Mouse (Mus musculus) stomach, embryonic 15.5 days (tissue): ENCODE measurements at regions not wholly inside any gene's neighbourhood (a gene's known extent, or its start where the extent isn't known, plus 50 kb on each side); places are given as distances from the start of the nearest gene placed in this dataset.
A peak's percentile ranks its signal among the peaks of the same experiment; 100 is the strongest.

Experiments
- ATAC-seq: fragments of 200-750 bp; cut with Nextera tagmentation; 2 replicates; pipeline ENCODE4 v1.8.0; 2017; ENCODE audit warnings: low read depth, moderate number of reproducible peaks, moderate TSS enrichment; ENCODE audit not compliant: insufficient read depth, low FRiP score
- H3K27ac ChIP-seq: fragments of 300-500 bp; sonication (generic); 2 replicates; pipeline ENCODE4 v1.5.1; 2015; ENCODE audit warnings: mild to moderate bottlenecking, inconsistent platforms
- H3K27me3 ChIP-seq: fragments of 300-500 bp; sonication (generic); replicated peaks from 2 replicates; pipeline ENCODE4 v1.6.1; 2015; ENCODE audit warnings: inconsistent platforms
- H3K36me3 ChIP-seq: fragments of 300-500 bp; sonication (generic); 2 replicates; pipeline ENCODE4 v1.6.1; 2015; ENCODE audit warnings: inconsistent platforms
- H3K4me1 ChIP-seq: fragments of 300-500 bp; sonication (generic); 2 replicates; pipeline ENCODE4 v1.6.1; 2015; ENCODE audit warnings: inconsistent platforms
- H3K4me2 ChIP-seq: fragments of 300-500 bp; sonication (generic); 2 replicates; pipeline ENCODE4 v1.6.1; 2015; ENCODE audit warnings: mild to moderate bottlenecking, inconsistent platforms
- H3K4me3 ChIP-seq: fragments of 300-500 bp; sonication (generic); replicated peaks from 2 replicates; pipeline ENCODE4 v1.5.1; 2015; ENCODE audit warnings: inconsistent platforms
- H3K9ac ChIP-seq: fragments of 300-500 bp; sonication (generic); 2 replicates; pipeline ENCODE4 v1.6.1; 2015; ENCODE audit warnings: inconsistent platforms
- H3K9me3 ChIP-seq: fragments of 300-500 bp; sonication (generic); 2 replicates; pipeline ENCODE4 v1.6.1; 2016; ENCODE audit warnings: inconsistent platforms
- WGBS: fragments of 180-500 bp; shearing (Covaris S2); methylation state at CpG from one replicate; pipeline ENCODE4 v1.1.7; 2015; 5-methylcytosine and 5-hydroxymethylcytosine counted together

- 90% methylated on average over 4 of the region's 4 CpGs for WGBS
- Histone ChIP-seq H3K36me3 (no peaks in the 10 kb centered on the region), H3K27me3 (no peaks in the 10 kb centered on the region), H3K9ac (no peak overlapping the region), H3K27ac (no peak overlapping the region), H3K9me3 (no peaks in the 10 kb centered on the region), H3K4me3 (no peak overlapping the region), H3K4me1 (peaks cover 11% of the 10 kb centered on the region), H3K4me2 (no peak overlapping the region)
- ATAC-seq, result no peak
Observed at GRCm38 (mm10) chr7:71475383-71475782, 124.1 kb upstream of the Gm10295 start.

GRCm38 (mm10) chr7:71472384-71473141, 121.3 kb upstream of the Gm10295 start:
- Histone ChIP-seq H3K36me3 (no peaks in the 10 kb centered on the region), H3K27me3 (no peaks in the 10 kb centered on the region), H3K4me2 (peak overlapping the region; percentile 30), H3K4me1 (peaks cover 17% of the 10 kb centered on the region), H3K9ac (no peak overlapping the region), H3K27ac (peak overlapping the region; percentile 80), H3K4me3 (no peak overlapping the region), H3K9me3 (no peaks in the 10 kb centered on the region)
- 39% methylated on average over 12 of the region's 12 CpGs for WGBS
- ATAC-seq, result no peak

GRCm38 (mm10) chr7:71471658-71472383, 120.5 kb upstream of the Gm10295 start:
- 7% methylated on average over 18 of the region's 18 CpGs for WGBS
- no peak overlapping the region for H3K4me3 ChIP-seq
- H3K9ac ChIP-seq, result no peak overlapping the region

GRCm38 (mm10) chr7:71471319-71471657, 120.0 kb upstream of the Gm10295 start:
- Histone ChIP-seq H3K27ac (peak overlapping the region; percentile 80), H3K9me3 (no peaks in the 10 kb centered on the region), H3K4me1 (peaks cover 17% of the 10 kb centered on the region), H3K9ac (no peak overlapping the region), H3K27me3 (no peaks in the 10 kb centered on the region), H3K4me3 (no peak overlapping the region), H3K4me2 (peak overlapping the region; percentile 30), H3K36me3 (no peaks in the 10 kb centered on the region)
- WGBS, result 15% methylated on average over 3 of the region's 3 CpGs
- ATAC-seq, result 0 out of 2 replicates have a peak, but pooled peaks have one; percentile 35

More at GRCm38 (mm10) chr7:71471658-71472383, 120.5 kb upstream of the Gm10295 start:
- Histone ChIP-seq H3K27ac (peak overlapping the region; percentile 80), H3K36me3 (no peaks in the 10 kb centered on the region), H3K9me3 (no peaks in the 10 kb centered on the region), H3K4me1 (peaks cover 17% of the 10 kb centered on the region), H3K4me2 (peak overlapping the region; percentile 30), H3K27me3 (no peaks in the 10 kb centered on the region)
- ATAC-seq, result peak; percentile 60; the same call in 1 of the 2 replicates

GRCm38 (mm10) chr7:71470418-71470817, 119.1 kb upstream of the Gm10295 start:
- no peak for ATAC-seq
- Histone ChIP-seq H3K4me1 (peaks cover 17% of the 10 kb centered on the region), H3K27me3 (no peaks in the 10 kb centered on the region), H3K4me2 (no peak overlapping the region), H3K9ac (no peak overlapping the region), H3K36me3 (no peaks in the 10 kb centered on the region), H3K9me3 (no peaks in the 10 kb centered on the region), H3K4me3 (no peak overlapping the region), H3K27ac (peak overlapping the region; percentile 16; the same call in 1 of the 2 replicates)
- WGBS, result 23% methylated on average over 2 of the region's 2 CpGs

GRCm38 (mm10) chr7:71469951-71470350, 118.7 kb upstream of the Gm10295 start:
- H3K4me3 ChIP-seq, result no peak overlapping the region
- no peaks in the 10 kb centered on the region for H3K27me3 ChIP-seq
- H3K27ac ChIP-seq, result no peak overlapping the region
- no peak overlapping the region for H3K4me2 ChIP-seq
- H3K9ac ChIP-seq, result no peak overlapping the region
- no peaks in the 10 kb centered on the region for H3K9me3 ChIP-seq
- peaks cover 17% of the 10 kb centered on the region for H3K4me1 ChIP-seq
- no peak for ATAC-seq
- H3K36me3 ChIP-seq, result no peaks in the 10 kb centered on the region
- 76% methylated on average over 4 of the region's 4 CpGs for whole genome bisulfite sequencing

- no peaks in the 10 kb centered on the region for H3K27me3 ChIP-seq
- ATAC-seq, result no peak
- H3K4me1 ChIP-seq, result peaks cover 17% of the 10 kb centered on the region
- no peaks in the 10 kb centered on the region for H3K9me3 ChIP-seq
- 59% methylated on average over 9 of the region's 9 CpGs for WGBS
- no peak overlapping the region for H3K4me3 ChIP-seq
- H3K36me3 ChIP-seq, result no peaks in the 10 kb centered on the region
- H3K9ac ChIP-seq, result no peak overlapping the region
- no peak overlapping the region for H3K4me2 ChIP-seq
- H3K27ac ChIP-seq, result no peak overlapping the region
Observed at GRCm38 (mm10) chr7:71467436-71468127, 116.3 kb upstream of the Gm10295 start.

- H3K4me3 ChIP-seq, result no peak overlapping the region
- no peaks in the 10 kb centered on the region for H3K9me3 ChIP-seq
- H3K4me2 ChIP-seq, result no peak overlapping the region
- H3K9ac ChIP-seq, result no peak overlapping the region
- ATAC-seq, result no peak
- H3K27me3 ChIP-seq, result no peaks in the 10 kb centered on the region
- H3K27ac ChIP-seq, result no peak overlapping the region
- no peaks in the 10 kb centered on the region for H3K36me3 ChIP-seq
- no peaks in the 10 kb centered on the region for H3K4me1 ChIP-seq
Observed at GRCm38 (mm10) chr7:71464127-71464526, 112.8 kb upstream of the Gm10295 start.

GRCm38 (mm10) chr7:71463565-71463964, 112.3 kb upstream of the Gm10295 start:
- Histone ChIP-seq H3K27ac (no peak overlapping the region), H3K27me3 (no peaks in the 10 kb centered on the region), H3K9me3 (no peaks in the 10 kb centered on the region), H3K4me2 (no peak overlapping the region), H3K4me3 (no peak overlapping the region), H3K4me1 (no peaks in the 10 kb centered on the region), H3K9ac (no peak overlapping the region), H3K36me3 (no peaks in the 10 kb centered on the region)
- 80% methylated on average over 2 of the region's 2 CpGs for whole genome bisulfite sequencing
- no peak for ATAC-seq

GRCm38 (mm10) chr7:71459805-71460204, 108.5 kb upstream of the Gm10295 start:
- Histone ChIP-seq H3K36me3 (no peaks in the 10 kb centered on the region), H3K27me3 (no peaks in the 10 kb centered on the region), H3K4me1 (no peaks in the 10 kb centered on the region), H3K4me2 (no peak overlapping the region), H3K9ac (no peak overlapping the region), H3K27ac (no peak overlapping the region), H3K9me3 (no peaks in the 10 kb centered on the region), H3K4me3 (no peak overlapping the region)
- no peak for ATAC-seq

GRCm38 (mm10) chr7:71458104-71458754, 106.9 kb upstream of the Gm10295 start:
- no peak for ATAC-seq
- no peak overlapping the region for H3K4me2 ChIP-seq
- no peaks in the 10 kb centered on the region for H3K27me3 ChIP-seq
- no peaks in the 10 kb centered on the region for H3K9me3 ChIP-seq
- no peak overlapping the region for H3K4me3 ChIP-seq
- H3K36me3 ChIP-seq, result no peaks in the 10 kb centered on the region
- 68% methylated on average over 5 of the region's 5 CpGs for WGBS
- no peak overlapping the region for H3K9ac ChIP-seq
- no peaks in the 10 kb centered on the region for H3K4me1 ChIP-seq
- H3K27ac ChIP-seq, result no peak overlapping the region
